8 mouse cellular contexts compared by ENCODE assay signal in genomic region chr16:25059504-25059992, GRCm38 (mm10).
A peak's percentile ranks its signal among the peaks of the same experiment; 100 is the strongest.
DNase-seq lines count a peak whose midpoint lies in the region; ATAC-seq and TF ChIP-seq lines count a peak whose summit lies in the region.

No protein-coding gene starts in this region.

- H3K27me3 ChIP-seq in heart, postnatal 0 days (ENCODE audit: control insufficient read depth, insufficient read depth, low read length), result no peaks in the 10 kb centered on the region
- no peaks in the 10 kb centered on the region for H3K27me3 ChIP-seq in lung, embryonic 14.5 days (ENCODE audit: insufficient read depth, low read length)
- H3K27me3 ChIP-seq in stomach, embryonic 15.5 days (replicated peaks), result no peaks in the 10 kb centered on the region

- peak; percentile 14 for ATAC-seq in heart, postnatal 0 days (ENCODE audit: insufficient read depth, low read depth)
- peak; percentile 62; the same call in 1 of the 2 replicates for ATAC-seq in lung, embryonic 14.5 days (ENCODE audit: insufficient read depth)
- ATAC-seq in stomach, embryonic 15.5 days (ENCODE audit: insufficient read depth, low FRiP score, low read depth), result no peak; the same call in none of the 2 replicates

- TF ChIP-seq EP300 in heart, postnatal 0 days (IDR thresholded peaks at IDR 0.05; ENCODE audit: low read depth), result no peak; the same call in 1 of the 2 replicates

- H3K36me3 ChIP-seq in heart, postnatal 0 days (replicated peaks; ENCODE audit: control insufficient read depth, insufficient read depth, low read length), result no peaks in the 10 kb centered on the region
- H3K36me3 ChIP-seq in lung, embryonic 14.5 days (ENCODE audit: insufficient read depth), result no peaks in the 10 kb centered on the region
- no peaks in the 10 kb centered on the region for H3K36me3 ChIP-seq in stomach, embryonic 15.5 days

- DNase-seq in lung, adult 18-20 months, result peak; percentile 86 to 89
- no peak for DNase-seq in lung, postnatal 14 days
- DNase-seq in heart, postnatal 0 days (ENCODE audit: low spot score), result peak; percentile 80
- DNase-seq in lung, embryonic 14.5 days, result no peak
- no peak for DNase-seq in frontal cortex, adult 2 months (ENCODE audit: extremely low spot score in 1 of 2, low spot score in 1 of 2)
- no peak for DNase-seq in layer of hippocampus, adult 18-20 months (ENCODE audit: low spot score in 2 of 2)

- peak overlapping the region; percentile 98 for H3K27ac ChIP-seq in brown adipose tissue, adult 24 weeks (replicated peaks; ENCODE audit: low read depth, low read length)
- H3K27ac ChIP-seq in heart, postnatal 0 days (ENCODE audit: low read depth), result peak overlapping the region; percentile 99
- peak overlapping the region; percentile 98 for H3K27ac ChIP-seq in lung, embryonic 14.5 days (ENCODE audit: low read depth)
- H3K27ac ChIP-seq in stomach, embryonic 15.5 days, result peak overlapping the region; percentile 98

- peak overlapping the region; percentile 64 for H3K4me2 ChIP-seq in heart, postnatal 0 days (ENCODE audit: low read depth, low read length)
- peak overlapping the region; percentile 74 for H3K4me2 ChIP-seq in lung, embryonic 14.5 days
- H3K4me2 ChIP-seq in stomach, embryonic 15.5 days, result peak overlapping the region; percentile 55

- WGBS in heart, postnatal 0 days, result 3% methylated on average over 12 of the region's 12 CpGs
- WGBS in lung, embryonic 14.5 days, result under 1% methylated on average over 12 of the region's 12 CpGs
- 2% methylated on average over 12 of the region's 12 CpGs for WGBS in stomach, embryonic 15.5 days

- no peak for TF ChIP-seq CTCF in heart, postnatal 0 days (IDR thresholded peaks at IDR 0.05; ENCODE audit: low read depth)
- no peak for TF ChIP-seq CTCF in lung, embryonic 14.5 days (IDR thresholded peaks at IDR 0.05; ENCODE audit: low read depth)

- H3K4me3 ChIP-seq in brown adipose tissue, adult 24 weeks (ENCODE audit: insufficient read depth, low read depth, low read length), result peak overlapping the region; percentile 80
- peak overlapping the region; percentile 61 for H3K4me3 ChIP-seq in heart, postnatal 0 days (ENCODE audit: low read depth, low read length)
- H3K4me3 ChIP-seq in lung, embryonic 14.5 days (ENCODE audit: low read depth, low read length), result peak overlapping the region; percentile 58
- H3K4me3 ChIP-seq in stomach, embryonic 15.5 days (replicated peaks), result peak overlapping the region; percentile 57

- peak overlapping the region; percentile 66 for H3K9ac ChIP-seq in heart, postnatal 0 days (replicated peaks; ENCODE audit: low read depth, low read length)
- peak overlapping the region; percentile 62 for H3K9ac ChIP-seq in lung, embryonic 14.5 days
- H3K9ac ChIP-seq in stomach, embryonic 15.5 days, result no peak overlapping the region

- no peaks in the 10 kb centered on the region for H3K9me3 ChIP-seq in heart, postnatal 0 days (replicated peaks; ENCODE audit: control insufficient read depth, low read length)
- no peaks in the 10 kb centered on the region for H3K9me3 ChIP-seq in lung, embryonic 14.5 days (ENCODE audit: low read depth, low read length)
- H3K9me3 ChIP-seq in stomach, embryonic 15.5 days, result no peaks in the 10 kb centered on the region

- H3K4me1 ChIP-seq in brown adipose tissue, adult 24 weeks (ENCODE audit: control insufficient read depth, insufficient read depth, insufficient read length, low read length), result peaks cover 6% of the 10 kb centered on the region
- peaks cover 33% of the 10 kb centered on the region for H3K4me1 ChIP-seq in heart, postnatal 0 days (ENCODE audit: control insufficient read depth, insufficient read depth)
- peaks cover 16% of the 10 kb centered on the region for H3K4me1 ChIP-seq in lung, embryonic 14.5 days (ENCODE audit: insufficient read depth)
- peaks cover 14% of the 10 kb centered on the region for H3K4me1 ChIP-seq in stomach, embryonic 15.5 days

Comparison
In these comparisons a context has a peak if more than half of its experiments do, and no peak if none do; other contexts are left out.
1. DNase-seq: peak in lung, adult 18-20 months (2 of 2) and heart, postnatal 0 days (single experiment); none in lung, postnatal 14 days (single experiment), lung, embryonic 14.5 days (single experiment), frontal cortex, adult 2 months (0 of 2) and layer of hippocampus, adult 18-20 months (0 of 2).
2. Peak in every context shown above with its lines, with median percentiles within 50 percentile points of each other: H3K27ac ChIP-seq, H3K4me3 ChIP-seq and H3K4me2 ChIP-seq.